Mouse (Mus musculus): Measurements from ENCODE around the gene Metrn. TPM values are rescaled to one million over a fixed set of nuclear protein-coding genes. Genes with fewer than 3 reads are reported as not detected.

The Metrn gene
- 68.5 and 71.6 TPM in 2 replicates for polyA plus RNA-seq (2015; fragmentation: Nextera tagmentation; extraction: Ambion mirVana)

- DNase-seq (ENCODE audit: low spot score), result peak; percentile 89
Observed at GRCm38 (mm10) chr17:25796951-25797369, at the start of gene Metrn. TSS of gene Metrn (minus strand) at chr17:25797136.

GRCm38 (mm10) chr17:25844396-25844901, 47.5 kb upstream of the Metrn start, which contains the start of gene Rhot2:
TSS of gene Rhot2 (minus strand) at chr17:25844851.
- peak; percentile 97 for DNase-seq (ENCODE audit: low spot score)

- no peak for DNase-seq (ENCODE audit: low spot score)
Observed at GRCm38 (mm10) chr17:25843636-25844395, 46.9 kb upstream of the Metrn start.

- DNase-seq (ENCODE audit: low spot score), result no peak
Observed at GRCm38 (mm10) chr17:25843122-25843521, 46.2 kb upstream of the Metrn start.

- no peak for DNase-seq (ENCODE audit: low spot score)
Observed at GRCm38 (mm10) chr17:25842509-25842908, 45.6 kb upstream of the Metrn start.

- no peak for DNase-seq (ENCODE audit: low spot score)
Observed at GRCm38 (mm10) chr17:25841117-25841880, 44.4 kb upstream of the Metrn start, which contains the start of gene Gm20683. TSS of gene Gm20683 (minus strand) at chr17:25841763.

GRCm38 (mm10) chr17:25840519-25840918, 43.6 kb upstream of the Metrn start:
- no peak for DNase-seq (ENCODE audit: low spot score)

GRCm38 (mm10) chr17:25839455-25840235, 42.7 kb upstream of the Metrn start:
- DNase-seq (ENCODE audit: low spot score), result no peak

- no peak for DNase-seq (ENCODE audit: low spot score)
Observed at GRCm38 (mm10) chr17:25838904-25839303, 42.0 kb upstream of the Metrn start.

- no peak for DNase-seq (ENCODE audit: low spot score)
Observed at GRCm38 (mm10) chr17:25837533-25837932, 40.6 kb upstream of the Metrn start.

- DNase-seq (ENCODE audit: low spot score), result peak; percentile 59
Observed at GRCm38 (mm10) chr17:25837076-25837410, 40.1 kb upstream of the Metrn start, which contains the start of gene Rhbdl1. TSS of gene Rhbdl1 (minus strand) at chr17:25837295.

- no peak for DNase-seq (ENCODE audit: low spot score)
Observed at GRCm38 (mm10) chr17:25836397-25837075, 39.6 kb upstream of the Metrn start.

- no peak for DNase-seq (ENCODE audit: low spot score)
Observed at GRCm38 (mm10) chr17:25835816-25836215, 38.9 kb upstream of the Metrn start.

GRCm38 (mm10) chr17:25835301-25835700, 38.4 kb upstream of the Metrn start:
- DNase-seq (ENCODE audit: low spot score), result no peak

- DNase-seq (ENCODE audit: low spot score), result no peak
Observed at GRCm38 (mm10) chr17:25834595-25835222, 37.8 kb upstream of the Metrn start.

- DNase-seq (ENCODE audit: low spot score), result no peak
Observed at GRCm38 (mm10) chr17:25833961-25834594, 37.1 kb upstream of the Metrn start.

GRCm38 (mm10) chr17:25833291-25833663, 36.3 kb upstream of the Metrn start, which contains the start of gene Stub1:
TSS of gene Stub1 (minus strand) at chr17:25833404.
- DNase-seq (ENCODE audit: low spot score), result no peak

- peak; percentile 98 for DNase-seq (ENCODE audit: low spot score)
Observed at GRCm38 (mm10) chr17:25832436-25833290, 35.7 kb upstream of the Metrn start.
